Mouse (Mus musculus): ENCODE results near the gene Ablim1. TPM values are rescaled to one million over a fixed set of nuclear protein-coding genes. Genes with fewer than 3 reads are reported as not detected.

Gene Ablim1
- polyA plus RNA-seq, 1 experiment: 216 TPM

DNA sequence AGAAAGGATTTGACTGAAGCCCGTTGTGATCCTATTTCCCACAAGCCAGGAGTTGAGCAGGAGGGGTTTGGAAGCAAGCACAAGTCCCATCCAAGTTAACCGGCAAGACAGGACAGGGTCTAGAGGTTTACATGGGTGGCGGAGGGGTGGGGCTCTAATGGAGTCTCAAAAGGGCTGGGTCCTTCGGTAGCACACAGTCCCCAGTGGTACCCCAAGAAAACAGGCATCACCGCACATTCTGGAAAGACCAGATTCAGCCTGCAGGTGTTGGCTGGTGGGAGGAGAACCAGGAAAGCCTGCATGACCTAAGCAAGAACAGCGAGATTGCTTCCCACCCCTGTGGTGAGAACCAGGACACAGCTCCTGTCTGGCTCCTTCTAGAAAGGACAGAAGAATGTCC, 186.7 kb downstream of the Ablim1 start:
- TF ChIP-seq POLR2A (IDR thresholded peaks at IDR 0.05; ENCODE audit: control insufficient read depth, extremely low read depth, insufficient read depth, low read length, poor library complexity) (no peak), CTCF (IDR thresholded peaks at IDR 0.05; ENCODE audit: borderline replicate concordance, control insufficient read depth, extremely low read depth, insufficient read depth, low read length, poor library complexity) (no peak)
- peak overlapping the region; percentile 5 for H3K27ac ChIP-seq (ENCODE audit: control insufficient read depth, insufficient read depth, low read length)
- WGBS: 80% methylated on average over 6 of the region's 6 CpGs
- no peaks in the 10 kb centered on the region for H3K36me3 ChIP-seq (ENCODE audit: control insufficient read depth, insufficient read depth, low read length)
- no peaks in the 10 kb centered on the region for H3K27me3 ChIP-seq (ENCODE audit: control insufficient read depth, insufficient read depth, low read length)
- DNase-seq: no peak
- peaks cover 75% of the 10 kb centered on the region for H3K4me1 ChIP-seq (replicated peaks; ENCODE audit: control insufficient read depth, insufficient read depth, low read length)
- H3K4me3 ChIP-seq (ENCODE audit: control insufficient read depth, insufficient read depth, low read length): no peak overlapping the region

DNA sequence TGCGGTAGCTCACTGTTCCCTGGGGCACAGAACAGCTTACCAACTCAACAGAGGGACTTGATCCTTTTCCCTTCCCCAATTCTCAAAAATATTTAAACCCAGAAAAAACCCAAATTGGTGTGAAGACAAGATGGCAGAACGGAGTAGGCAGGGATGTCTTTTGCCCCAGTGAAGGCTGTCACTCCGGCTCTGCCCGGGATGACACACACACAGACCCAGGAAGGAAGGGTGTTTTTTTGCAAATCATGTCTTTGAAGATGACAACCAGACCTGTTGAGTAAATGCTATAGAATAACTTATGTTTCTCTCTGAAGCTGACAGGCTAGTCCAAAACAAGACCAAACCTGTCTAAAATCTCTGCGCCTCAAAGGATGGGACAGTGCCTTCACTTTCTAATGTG, 187.2 kb downstream of the Ablim1 start:
- no peak overlapping the region for H3K4me3 ChIP-seq (ENCODE audit: control insufficient read depth, insufficient read depth, low read length)
- H3K27me3 ChIP-seq (ENCODE audit: control insufficient read depth, insufficient read depth, low read length): no peaks in the 10 kb centered on the region
- H3K27ac ChIP-seq (ENCODE audit: control insufficient read depth, insufficient read depth, low read length): peak overlapping the region; percentile 65
- H3K36me3 ChIP-seq (ENCODE audit: control insufficient read depth, insufficient read depth, low read length): no peaks in the 10 kb centered on the region
- WGBS: 58% methylated on average over 5 of the region's 5 CpGs
- DNase-seq: no peak
- H3K4me1 ChIP-seq (replicated peaks; ENCODE audit: control insufficient read depth, insufficient read depth, low read length): peaks cover 72% of the 10 kb centered on the region
- TF ChIP-seq CTCF (IDR thresholded peaks at IDR 0.05; ENCODE audit: borderline replicate concordance, control insufficient read depth, extremely low read depth, insufficient read depth, low read length, poor library complexity) (no peak), POLR2A (IDR thresholded peaks at IDR 0.05; ENCODE audit: control insufficient read depth, extremely low read depth, insufficient read depth, low read length, poor library complexity) (no peak)

DNA sequence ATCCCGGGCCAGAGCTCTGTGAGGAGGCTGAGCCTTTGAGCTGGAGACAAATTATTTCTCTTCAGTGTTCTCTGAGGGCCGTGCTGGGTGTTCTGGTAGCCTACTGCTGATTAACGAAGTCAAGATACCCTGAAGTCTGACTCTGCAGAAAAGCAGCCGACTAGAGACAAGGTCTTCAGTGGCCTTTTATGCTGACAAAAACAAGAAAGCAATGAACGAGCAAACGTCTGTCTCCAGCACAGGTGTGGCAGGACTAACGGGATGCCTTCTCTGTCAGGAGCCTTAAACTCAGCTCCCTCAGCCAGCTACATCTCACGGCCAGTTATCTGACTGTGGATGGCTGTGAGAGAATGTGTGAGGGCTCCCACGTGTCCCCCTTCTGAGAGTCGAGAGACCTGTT, 187.8 kb downstream of the Ablim1 start:
- peaks cover 69% of the 10 kb centered on the region for H3K4me1 ChIP-seq (replicated peaks; ENCODE audit: control insufficient read depth, insufficient read depth, low read length)
- H3K27me3 ChIP-seq (ENCODE audit: control insufficient read depth, insufficient read depth, low read length): no peaks in the 10 kb centered on the region
- TF ChIP-seq CTCF (IDR thresholded peaks at IDR 0.05; ENCODE audit: borderline replicate concordance, control insufficient read depth, extremely low read depth, insufficient read depth, low read length, poor library complexity): no peak
- TF ChIP-seq POLR2A (IDR thresholded peaks at IDR 0.05; ENCODE audit: control insufficient read depth, extremely low read depth, insufficient read depth, low read length, poor library complexity): no peak
- DNase-seq: no peak
- peak overlapping the region; percentile 65 for H3K27ac ChIP-seq (ENCODE audit: control insufficient read depth, insufficient read depth, low read length)
- H3K36me3 ChIP-seq (ENCODE audit: control insufficient read depth, insufficient read depth, low read length): no peaks in the 10 kb centered on the region
- no peak overlapping the region for H3K4me3 ChIP-seq (ENCODE audit: control insufficient read depth, insufficient read depth, low read length)
- 63% methylated on average over 10 of the region's 10 CpGs for WGBS

DNA sequence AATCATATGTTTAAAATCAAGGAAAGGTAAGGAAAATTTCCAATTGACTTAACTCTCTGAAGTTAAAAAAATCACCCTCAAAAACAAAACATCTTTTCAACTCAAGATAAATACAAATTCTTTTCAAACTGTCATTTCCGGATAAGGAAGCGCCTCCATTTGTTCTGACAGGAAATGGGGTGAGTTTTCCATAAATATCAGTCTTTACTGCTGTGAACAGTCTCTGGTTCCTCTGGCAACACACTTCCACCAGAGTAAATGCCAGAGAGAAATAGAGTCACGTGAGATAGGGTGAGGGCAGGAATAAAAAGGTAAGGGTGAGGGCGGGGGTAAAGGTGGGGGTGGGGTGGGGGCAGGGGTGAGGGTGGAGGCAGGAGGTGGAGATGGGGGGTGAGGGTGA, 189.8 kb downstream of the Ablim1 start:
- H3K27me3 ChIP-seq (ENCODE audit: control insufficient read depth, insufficient read depth, low read length): no peaks in the 10 kb centered on the region
- peak overlapping the region; percentile 44; the same call in 1 of the 2 replicates for H3K27ac ChIP-seq (ENCODE audit: control insufficient read depth, insufficient read depth, low read length)
- peaks cover 64% of the 10 kb centered on the region for H3K4me1 ChIP-seq (replicated peaks; ENCODE audit: control insufficient read depth, insufficient read depth, low read length)
- no peaks in the 10 kb centered on the region for H3K36me3 ChIP-seq (ENCODE audit: control insufficient read depth, insufficient read depth, low read length)
- TF ChIP-seq CTCF (IDR thresholded peaks at IDR 0.05; ENCODE audit: borderline replicate concordance, control insufficient read depth, extremely low read depth, insufficient read depth, low read length, poor library complexity) (no peak), POLR2A (IDR thresholded peaks at IDR 0.05; ENCODE audit: control insufficient read depth, extremely low read depth, insufficient read depth, low read length, poor library complexity) (no peak)
- DNase-seq: no peak
- WGBS: 57% methylated on average over 4 of the region's 4 CpGs
- no peak overlapping the region for H3K4me3 ChIP-seq (ENCODE audit: control insufficient read depth, insufficient read depth, low read length)

DNA sequence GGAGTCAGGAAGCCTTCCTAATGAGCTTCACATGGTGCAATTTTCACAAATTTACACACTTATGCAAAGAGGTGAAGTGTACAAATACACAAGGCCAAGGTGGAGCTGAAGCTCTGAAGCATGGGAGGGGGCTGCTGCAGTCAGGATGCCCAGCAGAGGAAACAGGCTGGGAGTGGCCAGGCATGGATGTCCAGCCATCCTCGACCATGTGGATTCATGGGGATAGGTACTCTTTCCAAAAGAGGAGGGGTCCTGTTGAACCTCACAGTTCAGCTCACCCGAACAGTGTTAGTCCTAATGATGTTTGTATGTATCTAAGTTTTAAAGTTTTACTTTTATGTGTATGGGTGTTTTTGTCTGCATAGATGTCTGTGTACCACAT, 190.6 kb downstream of the Ablim1 start:
- H3K4me3 ChIP-seq (ENCODE audit: control insufficient read depth, insufficient read depth, low read length): no peak overlapping the region
- 85% methylated on average over 2 of the region's 2 CpGs for WGBS

DNA sequence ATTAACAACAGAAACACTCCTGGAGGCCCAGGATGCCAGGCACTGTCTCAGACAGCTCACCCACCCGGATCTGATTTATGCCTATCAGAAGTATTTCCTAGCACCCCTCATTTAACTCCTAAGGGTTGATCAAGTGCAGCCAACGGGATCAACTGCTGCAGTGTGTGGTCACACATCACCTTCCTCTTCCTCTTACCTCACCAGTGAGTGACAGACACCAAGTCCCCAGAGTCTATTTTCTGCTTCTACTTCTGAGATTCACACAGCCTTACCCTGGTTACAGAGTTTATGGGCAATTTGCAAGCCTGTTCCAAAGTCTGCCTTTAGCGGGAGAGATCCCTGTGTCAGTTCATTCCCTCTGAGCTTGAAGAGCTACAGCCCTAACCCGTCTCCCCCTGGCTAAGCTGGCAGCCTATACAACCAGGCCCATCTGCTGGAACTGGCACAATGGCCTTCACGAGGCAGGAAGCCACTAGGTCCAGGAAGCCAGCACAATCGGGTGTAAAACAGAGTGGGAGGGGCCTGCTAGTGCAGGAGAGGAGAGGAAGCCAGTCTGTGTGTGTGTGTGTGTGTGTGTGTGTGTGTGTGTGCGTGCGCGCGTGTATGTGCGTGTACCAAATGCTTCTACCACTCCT, 191.1 kb downstream of the Ablim1 start:
- peak overlapping the region; percentile 97 for H3K27ac ChIP-seq (ENCODE audit: control insufficient read depth, insufficient read depth, low read length)
- peaks cover 57% of the 10 kb centered on the region for H3K4me1 ChIP-seq (replicated peaks; ENCODE audit: control insufficient read depth, insufficient read depth, low read length)
- TF ChIP-seq POLR2A (IDR thresholded peaks at IDR 0.05; ENCODE audit: control insufficient read depth, extremely low read depth, insufficient read depth, low read length, poor library complexity) (peak; percentile 73; the same call in 1 of the 2 replicates), CTCF (IDR thresholded peaks at IDR 0.05; ENCODE audit: borderline replicate concordance, control insufficient read depth, extremely low read depth, insufficient read depth, low read length, poor library complexity) (no peak)
- DNase-seq: peak; percentile 82
- H3K36me3 ChIP-seq (ENCODE audit: control insufficient read depth, insufficient read depth, low read length): no peaks in the 10 kb centered on the region
- no peaks in the 10 kb centered on the region for H3K27me3 ChIP-seq (ENCODE audit: control insufficient read depth, insufficient read depth, low read length)
- 15% methylated on average over 11 of the region's 11 CpGs for WGBS
- no peak overlapping the region for H3K4me3 ChIP-seq (ENCODE audit: control insufficient read depth, insufficient read depth, low read length)

More for the DNA sequence above, 190.6 kb downstream of the Ablim1 start:
- H3K36me3 ChIP-seq (ENCODE audit: control insufficient read depth, insufficient read depth, low read length): no peaks in the 10 kb centered on the region
- TF ChIP-seq CTCF (IDR thresholded peaks at IDR 0.05; ENCODE audit: borderline replicate concordance, control insufficient read depth, extremely low read depth, insufficient read depth, low read length, poor library complexity) (no peak), POLR2A (IDR thresholded peaks at IDR 0.05; ENCODE audit: control insufficient read depth, extremely low read depth, insufficient read depth, low read length, poor library complexity) (no peak)
- H3K27me3 ChIP-seq (ENCODE audit: control insufficient read depth, insufficient read depth, low read length): no peaks in the 10 kb centered on the region
- H3K4me1 ChIP-seq (replicated peaks; ENCODE audit: control insufficient read depth, insufficient read depth, low read length): peaks cover 60% of the 10 kb centered on the region
- no peak for DNase-seq
- H3K27ac ChIP-seq (ENCODE audit: control insufficient read depth, insufficient read depth, low read length): peak overlapping the region; percentile 97

Data from thymus, adult 2 months (tissue).